Mouse (Mus musculus): ENCODE data around the gene Dnpep. TPM values are rescaled to one million over a fixed set of nuclear protein-coding genes. Genes with fewer than 3 reads are reported as not detected.

Dnpep gene
- total and polyA plus RNA-seq, 3 experiments = 35.9 to 59.3 TPM; not detected in 1

DNA sequence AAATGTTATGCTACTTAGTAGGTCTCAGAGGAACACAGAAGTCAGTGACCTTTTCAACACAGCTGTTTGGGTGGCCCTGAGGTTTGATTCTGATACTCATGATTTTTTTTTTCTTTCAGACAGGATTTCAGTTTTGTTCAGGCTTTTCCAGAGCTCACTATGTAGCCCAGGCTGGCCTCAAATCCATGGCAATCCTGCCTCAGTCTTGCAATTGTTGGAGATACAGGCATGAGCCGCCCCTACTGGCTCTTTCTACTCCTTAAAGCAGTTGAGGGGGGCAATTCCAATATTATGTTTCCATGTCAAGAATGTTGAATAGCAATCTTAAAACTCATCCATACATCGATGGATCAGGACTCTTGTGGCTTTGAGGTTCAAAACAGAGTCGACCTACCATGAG, 511 bp upstream of the Dnpep start:
- no peaks in the 10 kb centered on the region for H3K9me3 ChIP-seq (replicated peaks; ENCODE audit: insufficient read depth, low read length)
- H3K27ac ChIP-seq (ENCODE audit: control insufficient read depth, low read depth, low read length) = peak overlapping the region; percentile 57
- no peaks in the 10 kb centered on the region for H3K27me3 ChIP-seq (ENCODE audit: control insufficient read depth in 1 of 2, insufficient read depth in 2 of 2, low read length in 2 of 2)
- no peaks in the 10 kb centered on the region for H3K79me2 ChIP-seq (ENCODE audit: control insufficient read depth, insufficient read depth, low read length, poor library complexity)
- DNase-seq (ENCODE audit: low read depth, low spot score) = no peak
- peak overlapping the region; percentile 22 to 77 for H3K4me3 ChIP-seq (ENCODE audit: control insufficient read depth in 1 of 2, insufficient read depth in 1 of 2, low read depth in 2 of 2, low read length in 2 of 2)
- peaks cover 3 to 4% of the 10 kb centered on the region in 2 experiments; a peak in 2 of 4 replicates for H3K4me1 ChIP-seq (ENCODE audit: control insufficient read depth in 1 of 2, insufficient read depth in 2 of 2, low read length in 2 of 2)
- H3K9ac ChIP-seq (ENCODE audit: control insufficient read depth, low read depth, low read length, poor library complexity, severe bottlenecking) = peak overlapping the region; percentile 66
- TF ChIP-seq RCOR1 (IDR thresholded peaks at IDR 0.05; ENCODE audit: low read depth, low read length) = no peak
- H3K36me3 ChIP-seq (ENCODE audit: control insufficient read depth in 1 of 2, insufficient read depth in 2 of 2, low read length in 2 of 2) = no peaks in the 10 kb centered on the region; a peak in 2 of 4 replicates

DNA sequence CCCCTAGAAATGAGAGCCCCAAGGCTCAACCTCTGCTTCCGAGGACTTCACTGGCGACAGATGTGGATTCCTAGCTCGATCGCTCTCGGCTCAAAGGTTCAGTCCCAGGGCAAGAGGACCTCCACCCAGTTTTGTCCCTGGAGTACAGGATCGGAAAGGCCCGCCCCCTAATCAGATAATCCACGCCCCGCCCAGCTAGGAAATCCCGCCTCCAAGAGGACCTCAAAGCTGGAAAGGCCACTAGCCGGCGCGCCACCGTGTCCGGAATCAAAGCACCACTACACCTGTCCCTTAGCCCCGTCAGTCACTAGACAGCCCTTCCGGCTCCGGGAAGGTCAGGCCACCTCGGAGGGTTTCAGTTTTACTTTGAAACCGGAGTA, 939 bp downstream of the Dnpep start:
- TF ChIP-seq KAT2A (conservative IDR thresholded peaks at IDR 0.05; ENCODE audit: low read depth, low read length) (no peak), TCF12 (IDR thresholded peaks at IDR 0.05; ENCODE audit: low read depth, low read length) (0 out of 2 replicates have a peak, but pooled peaks have one; percentile 9), POLR2A (IDR thresholded peaks at IDR 0.05; ENCODE audit: control insufficient read depth in 1 of 2, insufficient read depth in 1 of 2, low read depth in 1 of 2, low read length in 2 of 2, poor library complexity in 1 of 2) (peak in 1 of 2 experiments; percentile 61; a peak in 2 of 4 replicates), POLR2AphosphoS5 (IDR thresholded peaks at IDR 0.05; ENCODE audit: borderline replicate concordance, low read depth, low read length) (no peak), GATA1 (IDR thresholded peaks at IDR 0.05; ENCODE audit: low read depth, low read length) (peak; percentile 75), MYB (IDR thresholded peaks at IDR 0.05; ENCODE audit: low read depth, low read length) (no peak), NELFE (IDR thresholded peaks at IDR 0.05; ENCODE audit: low read depth, low read length) (peak; percentile 56; the same call in 1 of the 2 replicates)
- Histone ChIP-seq H3K9ac (ENCODE audit: control insufficient read depth, low read depth, low read length, poor library complexity, severe bottlenecking) (peak overlapping the region; percentile 73), H3K27me3 (ENCODE audit: control insufficient read depth in 1 of 2, insufficient read depth in 2 of 2, low read length in 2 of 2) (no peaks in the 10 kb centered on the region), H3K4me1 (ENCODE audit: control insufficient read depth in 1 of 2, insufficient read depth in 2 of 2, low read length in 2 of 2) (peaks cover 3 to 4% of the 10 kb centered on the region in 2 experiments; a peak in 2 of 4 replicates), H3K36me3 (ENCODE audit: control insufficient read depth in 1 of 2, insufficient read depth in 2 of 2, low read length in 2 of 2) (no peaks in the 10 kb centered on the region; a peak in 2 of 4 replicates), H3K79me2 (ENCODE audit: control insufficient read depth, insufficient read depth, low read length, poor library complexity) (no peaks in the 10 kb centered on the region), H3K9me3 (replicated peaks; ENCODE audit: insufficient read depth, low read length) (no peaks in the 10 kb centered on the region), H3K27ac (ENCODE audit: control insufficient read depth, low read depth, low read length) (peak overlapping the region; percentile 52), H3K4me3 (ENCODE audit: control insufficient read depth in 1 of 2, insufficient read depth in 1 of 2, low read depth in 2 of 2, low read length in 2 of 2) (peak overlapping the region; percentile 80 to 91)
- peak; percentile 86 for DNase-seq (ENCODE audit: low read depth, low spot score)

GRCm38 (mm10) chr1:75315456-75316365, 2.1 kb downstream of the Dnpep start:
- DNase-seq (ENCODE audit: low read depth, low spot score) = no peak
- H3K4me1 ChIP-seq (ENCODE audit: control insufficient read depth in 1 of 2, insufficient read depth in 2 of 2, low read length in 2 of 2) = peaks cover 3 to 4% of the 10 kb centered on the region in 2 experiments; a peak in 2 of 4 replicates
- H3K9me3 ChIP-seq (replicated peaks; ENCODE audit: insufficient read depth, low read length) = no peaks in the 10 kb centered on the region
- no peaks in the 10 kb centered on the region for H3K79me2 ChIP-seq (ENCODE audit: control insufficient read depth, insufficient read depth, low read length, poor library complexity)
- no peak overlapping the region for H3K27ac ChIP-seq (ENCODE audit: control insufficient read depth, low read depth, low read length)
- no peaks in the 10 kb centered on the region; a peak in 2 of 4 replicates for H3K36me3 ChIP-seq (ENCODE audit: control insufficient read depth in 1 of 2, insufficient read depth in 2 of 2, low read length in 2 of 2)
- H3K4me3 ChIP-seq (ENCODE audit: control insufficient read depth in 1 of 2, insufficient read depth in 1 of 2, low read depth in 2 of 2, low read length in 2 of 2) = peak overlapping the region; percentile 80 to 91; a peak in 3 of 4 replicates
- TF ChIP-seq POLR2A (IDR thresholded peaks at IDR 0.05; ENCODE audit: control insufficient read depth in 1 of 2, insufficient read depth in 1 of 2, low read depth in 1 of 2, low read length in 2 of 2, poor library complexity in 1 of 2) (no peak), ZKSCAN1 (IDR thresholded peaks at IDR 0.05; ENCODE audit: low read depth, low read length) (no peak), MEF2A (IDR thresholded peaks at IDR 0.05; ENCODE audit: extremely low read depth, insufficient replicate concordance, low read depth, low read length, poor library complexity, severe bottlenecking) (no peak), SMC3 (IDR thresholded peaks at IDR 0.05; ENCODE audit: low read depth, low read length) (no peak), UBTF (IDR thresholded peaks at IDR 0.05; ENCODE audit: borderline replicate concordance, insufficient read depth, low read depth, low read length) (no peak), CHD2 (IDR thresholded peaks at IDR 0.05; ENCODE audit: low read length) (no peak), ELF1 (IDR thresholded peaks at IDR 0.05; ENCODE audit: low read depth, low read length) (no peak), ZMIZ1 (IDR thresholded peaks at IDR 0.05; ENCODE audit: low read depth, low read length) (no peak), HCFC1 (IDR thresholded peaks at IDR 0.05; ENCODE audit: low read depth, low read length) (no peak), NELFE (IDR thresholded peaks at IDR 0.05; ENCODE audit: low read depth, low read length) (no peak)
- no peaks in the 10 kb centered on the region for H3K27me3 ChIP-seq (ENCODE audit: control insufficient read depth in 1 of 2, insufficient read depth in 2 of 2, low read length in 2 of 2)
- H3K9ac ChIP-seq (ENCODE audit: control insufficient read depth, low read depth, low read length, poor library complexity, severe bottlenecking) = peak overlapping the region; percentile 73

Measured in MEL (cell line).